Mouse (Mus musculus) lung, postnatal 4 days (tissue): ENCODE measurements at regions not wholly inside any gene's neighbourhood (a gene's known extent, or its start where the extent isn't known, plus 50 kb on each side); places are given as distances from the start of the nearest gene placed in this dataset.
A peak's percentile ranks its signal among the peaks of the same experiment; 100 is the strongest.

Source experiments
- DNase-seq, 2 experiments: peaks; one replicate each; pipeline ENCODE4 v3.0.0; 2021

DNA sequence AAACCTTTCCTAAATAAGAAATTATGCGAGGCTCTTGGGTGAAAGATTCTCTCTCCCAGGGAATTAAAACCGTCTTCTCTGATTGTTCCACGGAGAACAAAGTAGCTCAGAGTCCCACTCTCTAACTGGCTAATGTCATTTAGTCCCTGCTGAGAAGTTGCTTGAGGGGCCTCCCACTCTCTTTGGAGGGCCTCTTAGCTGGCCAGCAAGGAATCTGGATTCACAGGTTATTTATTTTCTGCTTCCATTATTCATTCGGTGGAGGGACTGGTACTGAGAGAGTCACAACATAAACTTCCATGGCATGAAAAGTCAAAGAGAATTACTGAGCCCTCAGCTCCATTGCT lies 210.8 kb downstream of the Mex3b start:
- no peak for DNase-seq

DNA sequence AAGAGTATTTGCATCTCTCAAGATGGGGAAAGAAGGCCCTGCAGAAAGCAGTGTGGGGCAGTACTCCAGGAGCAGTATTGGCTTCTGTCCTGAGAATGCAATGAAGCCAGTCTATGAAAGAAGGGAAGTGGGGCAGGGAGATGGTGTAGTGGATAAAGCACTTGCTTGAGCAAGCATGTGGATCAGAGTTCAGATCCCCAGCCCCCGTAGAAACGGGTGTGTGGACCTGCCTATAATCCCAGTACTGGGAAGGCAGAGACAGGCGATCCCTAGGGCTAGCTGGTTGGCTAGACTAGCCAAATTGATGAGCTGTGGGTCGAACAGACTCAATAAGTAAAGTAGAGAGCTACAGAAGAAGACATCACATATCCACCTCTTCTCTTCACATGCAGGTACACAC lies 211.6 kb downstream of the Mex3b start:
- DNase-seq: no peak

DNA sequence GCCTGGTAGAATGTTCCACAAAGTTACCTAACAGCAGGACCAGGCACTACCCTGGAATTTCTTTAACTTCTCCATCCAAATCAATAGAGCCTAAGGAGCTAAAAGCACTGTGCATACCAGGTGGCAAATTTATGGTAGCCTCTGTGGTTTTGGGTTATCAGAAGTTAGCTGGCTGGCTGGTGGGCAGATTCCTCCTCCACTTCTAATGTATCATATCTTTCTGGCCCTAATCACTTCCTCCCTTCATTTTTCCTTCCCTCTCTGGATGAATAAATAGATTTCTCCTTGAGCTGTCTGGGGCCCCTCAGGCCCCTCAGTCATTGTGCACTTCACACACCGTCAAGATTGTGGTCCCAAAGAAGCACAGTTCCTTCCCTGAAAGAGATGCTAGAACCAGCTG lies 212.7 kb downstream of the Mex3b start:
- DNase-seq: no peak

DNA sequence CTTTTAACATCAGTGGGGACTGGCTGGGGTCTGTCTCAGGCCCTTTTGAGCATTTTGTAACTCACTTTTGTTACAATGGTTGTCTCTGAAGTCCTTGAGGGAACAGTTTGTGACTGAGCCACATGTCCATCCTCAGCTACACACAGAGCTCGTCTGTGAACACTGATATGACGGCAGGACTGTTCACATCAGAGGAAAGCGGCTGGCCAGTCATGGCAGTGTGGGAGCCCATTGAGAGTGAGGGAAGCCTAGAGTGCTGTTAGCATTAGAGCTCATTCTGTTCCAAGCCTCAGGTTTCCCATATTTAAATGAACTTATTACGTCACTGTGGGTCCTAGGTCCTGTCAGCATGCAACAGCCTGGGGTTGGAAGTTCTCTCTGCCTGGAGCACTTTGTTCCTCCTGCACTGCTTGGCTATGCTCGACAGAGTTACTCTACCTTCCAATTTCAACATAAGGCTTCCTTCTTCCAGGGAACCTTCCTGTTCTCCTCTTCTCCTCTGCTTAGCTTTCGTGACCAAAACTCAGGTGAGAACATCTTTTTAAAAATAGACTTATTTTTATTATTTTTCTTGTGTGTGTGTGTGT lies 217.5 kb downstream of the Mex3b start:
- no peak for DNase-seq

DNA sequence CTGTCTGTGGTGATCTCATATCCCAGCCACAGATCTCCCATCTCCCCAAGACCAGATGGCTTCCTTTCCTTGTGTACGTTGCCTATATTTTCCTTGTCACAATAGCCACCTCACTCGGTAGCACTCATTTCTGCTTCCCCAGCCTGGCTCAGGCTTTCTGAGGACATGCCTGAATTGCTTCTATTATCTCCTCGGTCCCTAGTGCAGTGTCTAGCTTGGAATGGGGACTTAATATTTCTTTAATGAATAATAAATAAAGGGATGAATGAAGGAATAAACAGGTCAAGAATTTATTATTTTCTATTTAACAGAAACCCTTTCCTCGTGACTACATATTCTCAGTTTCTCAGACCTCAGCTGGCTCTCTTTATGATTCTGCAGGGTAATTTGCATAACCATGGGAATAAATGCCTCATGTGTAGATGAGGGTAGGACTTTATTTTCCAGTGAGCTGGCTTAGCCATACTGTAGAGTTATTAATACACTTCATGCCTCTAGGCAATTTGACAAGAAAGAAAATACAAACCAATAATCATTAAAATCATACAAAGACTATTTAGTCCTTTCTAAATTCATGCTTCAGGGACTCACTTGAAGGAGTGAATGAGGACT lies 218.5 kb downstream of the Mex3b start:
- no peak for DNase-seq

DNA sequence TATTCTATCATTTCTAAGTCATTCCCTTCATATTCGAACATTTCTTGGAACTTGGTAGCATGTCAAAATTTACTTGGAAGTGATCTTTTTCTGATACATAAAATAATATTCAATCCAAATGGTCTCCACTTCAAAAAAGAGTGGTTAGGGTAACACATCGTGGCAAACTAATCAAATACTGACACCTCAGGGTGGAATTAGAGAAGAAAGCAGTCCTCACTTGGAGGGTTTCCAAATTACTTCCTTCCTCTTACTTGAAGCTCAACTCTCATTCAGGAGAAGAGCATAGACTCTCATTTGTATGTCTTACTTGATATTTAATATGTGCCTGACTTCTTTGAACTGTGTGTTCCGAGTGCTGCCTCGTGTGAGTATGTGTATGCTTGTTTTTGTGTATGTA lies 220.3 kb downstream of the Mex3b start:
- no peak for DNase-seq

DNA sequence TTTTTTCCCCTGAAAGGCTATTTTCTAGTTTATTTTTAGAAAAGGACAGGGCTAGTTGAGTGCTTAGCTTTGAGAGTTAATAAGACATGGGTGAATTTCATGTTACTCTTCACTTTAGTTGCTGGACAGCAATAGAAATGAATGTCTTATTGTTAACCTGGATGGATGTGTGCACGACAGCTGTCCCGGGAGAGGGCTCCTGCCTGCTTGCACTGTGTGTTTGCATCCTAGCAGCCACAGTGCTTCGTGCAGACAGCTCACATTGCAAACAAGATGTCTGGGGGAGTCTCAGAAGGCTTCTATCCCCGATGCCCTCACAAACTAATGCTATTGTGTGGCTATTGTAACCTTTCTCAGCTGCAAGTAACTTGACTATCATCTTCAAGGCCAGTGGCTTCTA lies 221.0 kb downstream of the Mex3b start:
- DNase-seq: no peak

DNA sequence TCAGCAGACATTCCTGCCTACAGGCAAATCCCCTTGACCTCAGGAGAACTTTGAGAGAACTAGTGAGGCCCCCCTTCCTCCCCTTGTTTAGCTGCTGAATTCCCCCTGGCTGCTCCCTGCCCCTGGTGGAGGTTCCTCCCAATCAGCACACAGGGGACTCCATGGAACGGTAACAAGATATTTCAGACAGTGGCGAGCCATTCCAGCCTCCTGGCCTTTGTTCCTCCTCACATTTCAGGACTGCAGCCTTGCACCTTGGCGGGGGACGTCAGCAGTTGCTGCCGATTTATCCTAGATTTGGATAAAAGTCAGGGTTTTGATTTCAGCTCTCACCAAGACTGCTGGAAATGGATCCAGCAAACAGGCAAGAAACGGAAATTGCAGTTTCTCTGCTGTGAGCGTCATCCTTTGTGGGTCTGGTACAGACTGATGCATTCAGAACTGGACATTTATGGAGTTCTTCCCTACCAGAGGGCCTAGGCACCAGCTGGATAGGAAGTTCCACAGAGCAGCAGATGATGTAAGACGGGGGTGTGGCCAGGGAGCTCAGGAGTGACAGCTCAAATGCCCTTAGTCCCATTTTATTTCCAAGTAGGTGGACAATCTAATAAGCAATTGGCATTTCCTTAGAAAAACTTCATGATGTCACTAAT lies 222.3 kb downstream of the Mex3b start:
- DNase-seq: peak in 1 of 2 experiments; percentile 12

DNA sequence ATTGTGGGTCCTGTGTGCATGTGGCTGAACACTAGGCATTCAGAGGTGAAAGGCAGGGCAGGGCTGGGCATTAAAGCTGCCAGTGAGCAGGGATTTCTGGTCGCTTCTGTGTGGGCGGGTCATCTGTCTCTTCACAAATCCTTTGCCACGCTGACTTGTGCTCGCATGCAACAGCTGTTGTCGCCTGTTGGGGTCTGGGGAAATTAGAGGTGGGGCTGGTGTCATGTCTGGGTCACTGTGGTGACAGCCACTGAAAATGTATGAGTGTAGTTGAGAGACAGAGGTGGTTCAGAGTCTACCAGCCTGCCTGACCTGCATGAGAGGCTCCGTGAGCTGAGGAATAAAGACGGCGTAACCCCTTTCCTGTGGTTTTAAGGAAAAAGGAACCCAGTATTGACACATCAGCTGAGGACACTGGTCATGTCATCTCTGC lies 226.8 kb downstream of the Mex3b start:
- DNase-seq: peak; percentile 7 to 37

DNA sequence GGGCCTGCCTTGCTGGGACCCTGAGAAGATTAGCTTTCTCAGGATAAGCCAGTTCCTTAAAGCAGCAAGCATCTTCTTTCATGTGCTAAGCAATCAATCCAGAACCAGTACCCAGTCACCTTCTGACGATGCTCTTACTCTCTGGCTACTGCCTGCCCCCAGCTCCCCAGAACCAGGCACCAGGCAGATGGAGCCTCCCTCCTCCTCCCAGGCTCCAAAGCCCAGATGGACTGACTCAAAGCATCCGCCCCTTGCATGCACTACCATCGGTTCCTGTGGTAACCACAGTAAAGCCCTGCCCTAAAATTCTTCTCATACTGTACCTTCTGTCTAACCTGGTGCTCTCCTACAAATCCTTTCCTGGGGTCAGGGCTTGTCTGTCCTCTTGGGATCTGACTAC lies 227.8 kb downstream of the Mex3b start:
- no peak for DNase-seq

DNA sequence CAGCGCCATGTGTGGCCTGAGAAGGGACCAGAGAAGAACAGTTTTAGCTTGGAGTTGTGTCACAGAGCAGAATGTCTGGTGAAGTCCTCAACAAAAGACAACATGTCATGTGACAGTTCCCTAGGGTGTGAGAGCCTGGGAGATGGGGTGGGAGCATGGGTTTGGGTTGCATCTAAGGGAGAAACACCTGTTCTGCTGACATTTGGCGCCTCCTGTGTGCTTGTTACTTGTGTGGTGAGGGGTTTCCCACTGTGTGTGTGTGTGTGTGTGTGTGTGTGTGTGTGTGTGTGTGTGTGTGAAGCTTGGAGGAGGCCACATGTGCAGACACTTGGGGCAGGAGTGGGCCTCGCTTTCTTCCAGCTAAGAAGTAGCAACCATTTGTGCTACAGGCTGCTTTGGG lies 228.5 kb downstream of the Mex3b start:
- no peak for DNase-seq

DNA sequence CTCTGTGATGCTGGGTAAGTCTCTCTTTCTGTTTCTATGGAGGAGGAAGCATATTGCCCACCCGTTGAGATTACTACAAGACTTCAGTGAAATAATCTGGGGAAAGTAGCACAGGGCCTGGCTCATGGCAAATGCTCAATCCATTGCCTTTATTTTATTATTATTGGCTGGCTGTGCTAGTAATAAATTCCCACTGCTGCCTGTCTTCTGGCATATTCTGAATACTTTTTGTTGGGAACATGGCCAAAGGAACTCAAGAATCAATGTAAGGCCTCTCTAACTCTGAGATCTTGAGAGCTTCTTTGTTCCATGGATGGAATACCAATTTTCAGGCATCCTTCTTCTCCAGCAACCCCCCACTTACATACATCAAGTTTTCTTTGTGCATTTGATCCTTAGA lies 237.3 kb downstream of the Mex3b start:
- no peak for DNase-seq

DNA sequence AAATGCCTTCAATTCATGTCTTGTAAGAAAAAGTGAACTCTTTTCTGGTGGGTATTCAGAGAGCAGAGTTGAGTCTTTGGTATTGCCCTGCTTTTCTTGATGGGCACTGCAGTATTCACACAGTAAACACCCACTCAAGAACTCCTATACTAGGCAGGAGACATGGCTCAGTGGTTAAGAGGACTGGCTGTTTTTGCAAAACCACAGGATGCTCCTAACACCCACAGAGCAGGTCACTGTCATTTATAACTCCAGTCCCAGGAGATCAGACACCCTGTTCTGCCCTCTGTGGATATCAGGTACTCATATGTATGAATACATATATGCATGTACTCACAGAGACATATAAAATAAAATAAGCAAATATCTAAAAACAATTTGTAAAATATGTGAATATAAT lies 238.5 kb downstream of the Mex3b start:
- no peak for DNase-seq

DNA sequence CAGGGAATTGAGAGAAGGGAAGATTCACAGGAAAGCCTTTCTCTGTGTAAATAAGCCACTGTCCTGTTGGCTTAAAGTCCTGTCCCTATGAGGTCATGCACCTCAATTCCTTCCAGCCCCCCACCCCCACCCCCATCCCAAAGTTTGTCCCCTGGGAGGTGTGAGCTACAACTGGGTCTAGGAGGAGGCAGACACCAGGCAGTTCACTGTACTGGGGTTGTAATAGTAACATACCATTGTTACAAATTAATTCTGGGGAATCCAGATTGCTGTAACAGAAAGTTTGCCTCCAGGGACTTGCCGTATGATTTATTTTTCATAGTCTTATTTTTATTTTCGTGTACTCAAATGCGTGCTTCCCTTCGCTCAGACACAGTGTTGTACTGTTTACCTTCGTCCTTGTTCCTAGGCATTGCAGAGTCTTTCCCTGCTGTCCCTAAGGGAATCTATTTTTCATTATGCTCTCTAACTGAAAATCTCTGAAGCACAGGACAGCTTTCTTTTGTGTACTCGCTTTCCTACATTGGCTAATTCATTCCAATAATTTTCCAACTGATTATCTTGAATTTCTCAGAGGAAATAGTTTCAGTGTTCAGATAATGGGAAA lies 244.2 kb downstream of the Mex3b start:
- no peak for DNase-seq

DNA sequence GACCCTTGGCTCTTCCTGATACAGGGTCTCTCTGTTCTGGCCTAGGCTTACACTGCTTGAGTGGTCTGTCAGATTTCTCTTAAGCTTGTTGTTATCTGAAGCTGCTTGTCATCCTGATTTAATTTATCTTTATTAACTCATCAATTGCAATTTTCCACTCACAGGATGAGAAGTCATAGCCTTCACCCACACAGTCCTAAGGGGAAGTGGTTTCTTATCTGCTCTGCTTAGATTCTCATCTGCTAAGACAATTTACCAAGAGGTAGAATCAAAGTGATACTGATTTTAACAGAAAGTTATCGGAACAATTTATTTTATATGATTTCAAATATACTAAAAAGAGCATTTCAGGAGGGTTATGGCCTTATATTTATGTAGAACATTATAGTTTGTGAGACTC lies 249.4 kb downstream of the Mex3b start:
- no peak for DNase-seq

DNA sequence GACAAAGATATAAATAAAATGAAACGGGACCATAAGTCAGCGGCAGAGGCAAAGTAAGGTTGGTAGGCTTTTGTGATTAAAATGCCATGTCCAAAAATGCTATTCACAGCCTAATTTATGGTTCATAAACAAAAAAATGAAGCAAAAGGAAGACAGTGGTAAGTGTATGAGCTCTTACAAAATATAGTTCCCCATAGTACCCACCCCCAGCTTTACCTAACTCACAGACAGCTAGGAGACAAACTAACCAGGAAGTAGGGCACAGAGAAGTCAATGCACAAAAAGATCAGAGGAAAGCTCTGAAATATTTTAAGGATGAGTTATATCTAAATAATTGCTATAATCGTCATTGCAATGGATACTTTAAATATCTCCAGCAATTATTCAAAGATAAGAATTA lies 249.9 kb downstream of the Mex3b start:
- DNase-seq: no peak

DNA sequence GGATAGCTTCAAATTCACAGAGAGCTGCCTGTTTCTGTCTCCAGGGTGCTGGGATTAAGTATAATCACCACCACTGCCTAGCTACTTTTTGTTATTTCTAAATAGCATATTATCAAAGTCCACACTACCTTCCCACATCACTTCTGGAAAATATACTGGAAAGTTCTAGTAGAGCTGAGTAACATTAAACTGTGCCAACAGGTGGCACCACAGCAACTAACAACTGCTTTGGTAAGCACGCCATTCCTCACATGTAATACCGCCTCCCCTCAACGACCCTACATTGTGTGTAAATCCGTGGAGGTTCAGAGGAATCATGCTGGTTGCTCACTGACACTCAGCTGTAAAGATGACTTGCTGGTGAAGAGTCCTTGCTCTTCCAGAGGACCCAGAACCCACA lies 259.1 kb downstream of the Mex3b start:
- no peak for DNase-seq

DNA sequence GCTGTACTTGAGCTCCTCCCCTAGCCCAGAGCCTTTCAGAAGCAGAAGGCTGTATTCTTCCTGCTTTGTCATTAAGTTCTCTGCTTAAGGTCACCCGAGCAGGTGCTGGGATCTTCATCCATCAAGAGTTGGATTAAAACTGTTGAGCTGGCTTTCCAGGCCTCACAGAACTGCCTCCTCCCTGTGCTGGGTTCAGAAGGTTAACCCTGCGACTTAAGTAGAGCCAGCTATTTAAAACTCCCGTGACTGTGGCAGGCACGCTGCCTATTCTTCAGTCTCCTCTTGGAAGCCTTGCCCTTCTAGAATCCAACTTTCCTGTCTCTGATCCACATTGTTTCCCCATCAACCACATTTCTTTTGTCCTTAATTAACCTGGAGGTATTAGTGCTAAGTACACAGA lies 273.1 kb downstream of the Mex3b start:
- DNase-seq: no peak

DNA sequence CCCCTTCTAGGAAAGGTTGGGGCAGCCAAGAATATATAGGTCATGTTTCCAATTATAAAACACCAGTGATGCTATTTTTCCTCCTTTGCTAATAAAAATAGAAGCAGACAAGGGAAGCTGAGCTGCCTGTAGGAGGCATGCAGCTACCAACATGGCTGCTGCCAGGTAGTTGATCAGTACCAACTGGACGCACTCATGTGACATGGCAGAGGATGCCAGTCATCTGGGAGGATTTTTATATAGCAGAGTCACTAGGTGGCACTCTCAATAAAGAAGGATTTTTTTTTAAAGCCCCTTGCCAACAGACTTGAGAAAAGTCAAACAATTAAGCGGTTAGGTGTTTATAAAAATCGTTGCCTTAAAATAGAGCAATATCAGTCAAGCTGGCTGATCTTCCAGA lies 273.5 kb downstream of the Mex3b start:
- no peak for DNase-seq

DNA sequence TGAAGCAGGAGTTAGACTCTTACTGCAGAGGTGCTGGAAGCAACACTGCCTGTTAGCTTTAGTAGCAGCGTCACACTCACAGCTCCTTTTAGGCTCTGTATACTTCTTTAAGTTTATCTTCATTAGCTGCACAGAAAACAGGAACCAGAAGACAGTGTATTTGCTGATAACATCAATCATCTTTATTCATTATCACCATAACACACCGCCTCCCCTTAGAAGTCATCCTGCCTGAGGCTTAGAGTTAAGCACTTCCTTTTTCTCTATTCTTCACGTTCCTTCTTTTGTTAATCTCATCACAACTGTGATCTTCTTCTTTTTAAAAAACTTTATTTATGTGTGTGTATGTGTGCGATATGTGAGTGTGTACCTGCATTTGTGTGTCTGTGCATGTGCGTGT lies 276.9 kb downstream of the Mex3b start:
- no peak for DNase-seq

DNA sequence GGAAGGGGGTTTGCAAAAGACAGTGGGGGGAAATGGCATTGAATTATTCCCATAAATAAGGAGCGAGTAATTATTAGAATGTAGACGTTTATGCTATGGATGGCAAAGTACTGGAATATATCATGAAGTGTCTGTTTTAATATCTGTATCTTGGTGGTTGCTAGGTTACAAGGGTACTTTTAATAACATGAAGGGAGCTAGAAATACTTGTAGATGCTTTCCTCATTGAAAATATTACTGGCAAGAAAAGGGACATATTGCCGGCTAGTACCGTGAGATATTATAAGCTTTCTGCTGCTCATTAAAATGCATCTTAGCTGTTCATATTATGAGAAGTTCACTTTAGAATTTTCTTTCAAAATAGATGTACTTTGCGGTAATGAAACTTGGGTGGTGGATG lies 278.4 kb downstream of the Mex3b start:
- no peak for DNase-seq

DNA sequence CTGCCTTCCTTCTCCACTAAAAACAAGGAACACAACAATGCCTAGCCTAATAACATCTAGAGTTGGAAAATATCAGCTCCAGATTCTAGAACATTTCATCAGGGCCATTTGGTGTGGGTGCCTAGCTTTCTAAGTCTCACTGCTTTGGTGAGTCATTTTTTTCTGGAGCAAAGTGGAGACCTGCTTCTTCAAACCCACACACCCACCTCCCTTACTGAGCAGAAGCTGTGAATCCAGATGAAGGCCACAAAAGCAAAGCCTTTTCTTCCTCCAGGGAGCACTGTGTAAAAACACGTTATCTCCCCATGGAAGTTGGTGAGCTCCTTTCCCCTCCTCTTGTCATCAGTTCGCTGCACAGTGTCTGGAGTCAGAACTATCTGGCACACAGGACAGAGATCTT lies 294.1 kb downstream of the Mex3b start:
- DNase-seq: no peak

DNA sequence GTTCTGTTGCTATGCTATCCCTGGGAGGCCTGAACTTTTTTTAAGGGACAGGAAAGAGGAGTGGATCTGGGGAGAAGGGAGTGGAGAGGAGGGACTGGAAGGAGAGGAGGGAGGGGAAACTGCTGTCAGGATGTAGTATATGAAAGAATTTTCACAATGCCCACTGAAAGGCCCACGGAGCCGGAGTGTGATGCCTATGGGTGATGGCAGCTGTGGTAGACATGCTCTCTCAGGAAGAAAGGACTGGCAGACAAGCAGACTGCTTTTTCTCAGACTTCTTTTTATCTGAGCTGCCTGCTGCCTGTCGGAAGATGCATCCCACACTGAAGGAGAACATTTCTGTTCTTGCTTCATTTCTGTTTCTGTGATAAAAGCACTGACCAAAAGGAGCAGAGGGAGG lies 295.7 kb downstream of the Mex3b start:
- no peak for DNase-seq

DNA sequence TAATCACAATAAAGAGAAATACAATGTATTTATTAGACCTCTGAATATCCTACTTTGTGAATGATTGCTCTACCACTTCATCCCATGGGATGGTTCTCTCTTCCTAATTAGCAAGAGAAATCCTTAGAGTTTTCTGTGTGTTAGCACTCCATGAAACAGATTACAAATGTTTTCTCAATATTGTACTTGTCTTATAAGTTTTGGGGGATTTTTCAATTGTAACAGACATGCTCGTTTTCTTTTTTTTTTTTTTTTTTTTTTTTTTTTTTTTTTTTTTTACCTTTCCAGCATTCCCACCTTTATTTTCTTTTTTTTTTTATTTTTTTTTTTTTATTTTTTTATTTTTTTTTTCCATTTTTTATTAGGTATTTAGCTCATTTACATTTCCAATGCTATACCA lies 312.3 kb downstream of the Mex3b start:
- no peak for DNase-seq

DNA sequence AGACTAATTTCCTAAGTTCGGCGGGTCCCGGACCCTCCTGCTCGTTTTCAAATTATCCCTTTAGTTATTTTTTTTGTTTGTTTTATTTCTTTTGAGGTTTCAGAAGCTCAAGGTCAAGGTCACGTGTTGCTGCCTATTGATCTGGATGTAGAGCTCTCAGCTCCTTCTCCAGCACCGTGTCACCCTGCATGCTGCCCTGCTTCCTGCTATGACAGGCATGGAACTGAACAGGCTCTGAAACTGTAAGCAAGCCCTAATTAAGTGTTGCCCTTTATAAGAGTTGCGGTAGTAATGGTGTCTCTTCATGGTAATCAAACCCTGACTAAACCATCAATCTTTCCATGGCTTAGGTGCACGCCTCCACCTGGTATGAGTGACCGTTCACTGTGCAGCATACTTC lies 319.2 kb downstream of the Mex3b start:
- no peak for DNase-seq
